Mouse (Mus musculus) liver, postnatal 0 days (tissue): ENCODE data around the gene Fa2h. TPM values are rescaled to one million over a fixed set of nuclear protein-coding genes. Genes with fewer than 3 reads are reported as not detected.

ENCODE experiments used
- ATAC-seq: fragments of 200-750 bp; cut with Nextera tagmentation; 2 replicates; pipeline ENCODE4 v1.8.0; 2017; ENCODE audit warnings: mild to moderate bottlenecking, moderate library complexity
- DNase-seq: peaks from one replicate; pipeline ENCODE4 v3.0.0-alpha.2; 2016
- H3K27ac ChIP-seq: fragments of 300-500 bp; sonication (generic); 2 replicates; pipeline ENCODE4 v1.5.1; 2014; ENCODE audit warnings: antibody characterized with exemption, moderate library complexity, mild to moderate bottlenecking, low read depth
- H3K27me3 ChIP-seq: fragments of 300-500 bp; sonication (generic); 2 replicates; pipeline ENCODE4 v1.6.1; 2014; ENCODE audit warnings: low read length, control low read depth, mixed read lengths; ENCODE audit not compliant: insufficient read depth
- H3K36me3 ChIP-seq: fragments of 300-500 bp; sonication (generic); replicated peaks from 2 replicates; pipeline ENCODE4 v1.6.1; 2014; ENCODE audit warnings: mild to moderate bottlenecking, control low read depth, low read length, moderate library complexity, mixed read lengths; ENCODE audit not compliant: insufficient read depth
- H3K4me1 ChIP-seq: fragments of 300-500 bp; sonication (generic); 2 replicates; pipeline ENCODE4 v1.6.1; 2014; ENCODE audit warnings: antibody characterized with exemption, mild to moderate bottlenecking, control low read depth; ENCODE audit not compliant: insufficient read depth
- H3K4me2 ChIP-seq: fragments of 300-500 bp; sonication (generic); 2 replicates; pipeline ENCODE4 v1.6.1; 2014; ENCODE audit warnings: low read depth, mild to moderate bottlenecking, low read length, moderate library complexity, mixed read lengths
- H3K4me3 ChIP-seq: fragments of 300-500 bp; sonication (generic); 2 replicates; pipeline ENCODE4 v1.5.1; 2014; ENCODE audit warnings: low read depth, low read length
- H3K9ac ChIP-seq: fragments of 300-500 bp; sonication (generic); replicated peaks from 2 replicates; pipeline ENCODE4 v1.6.1; 2014; ENCODE audit warnings: mild to moderate bottlenecking, moderate library complexity
- H3K9me3 ChIP-seq: fragments of 300-500 bp; sonication (generic); 2 replicates; pipeline ENCODE4 v1.6.1; 2016; ENCODE audit warnings: mild to moderate bottlenecking, control low read depth, low read length, mixed read lengths
- CTCF ChIP-seq: sonication (generic); IDR thresholded peaks from 2 replicates; pipeline ENCODE4 v1.5.1; 2016; ENCODE audit warnings: antibody characterized with exemption, low read depth
- EP300 ChIP-seq: IDR thresholded peaks from 2 replicates; pipeline ENCODE4 v1.6.1; 2016; ENCODE audit warnings: antibody characterized with exemption, low read depth, mild to moderate bottlenecking
- WGBS: fragments of 180-500 bp; shearing (Covaris S2); extraction: QIAGEN DNeasy Blood & Tissue Kit; methylation state at CpG from one replicate; pipeline ENCODE4 v1.1.7; 2014; ENCODE audit not compliant: insufficient replicate concordance; 5-methylcytosine and 5-hydroxymethylcytosine counted together
- polyA plus RNA-seq: library from polyadenylated mRNA; unstranded; fragments of >200 nt; fragmentation: Nextera tagmentation; extraction: Ambion mirVana; gene quantifications from 2 replicates; pipeline ENCODE4 v1.2.1, GENCODE M21; 2015

Gene Fa2h
- polyA plus RNA-seq, 1 experiment from 2014 or later = 0.25 TPM

DNA sequence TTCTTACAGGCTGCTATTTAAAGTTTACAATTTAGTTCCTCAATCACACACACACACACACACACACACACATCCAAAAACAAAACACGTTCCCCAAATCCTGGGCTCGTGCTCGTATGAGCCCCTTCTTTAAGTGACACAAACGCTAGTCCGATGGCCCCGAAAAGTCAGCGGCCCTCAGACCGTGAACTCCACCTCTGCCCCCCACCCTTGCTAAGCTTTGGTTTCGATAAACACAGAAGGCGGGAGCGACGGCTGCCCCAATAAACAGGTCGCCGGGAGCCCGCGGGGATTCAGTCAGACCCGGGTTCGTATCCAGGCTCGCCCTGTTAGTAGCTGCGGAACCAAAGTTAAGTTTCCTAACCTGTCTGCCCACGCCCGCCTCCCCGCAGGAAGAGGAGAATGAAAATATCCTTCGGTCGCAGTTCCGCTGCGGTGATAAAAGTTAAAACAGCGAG is 94.2 kb downstream of the Fa2h start:
- Histone ChIP-seq H3K9me3 (no peaks in the 10 kb centered on the region), H3K9ac (peak overlapping the region; percentile 91), H3K27ac (peak overlapping the region; percentile 88), H3K4me2 (peak overlapping the region; percentile 71), H3K4me1 (peaks cover 10% of the 10 kb centered on the region), H3K36me3 (peaks cover 21% of the 10 kb centered on the region), H3K4me3 (peak overlapping the region; percentile 86), H3K27me3 (no peaks in the 10 kb centered on the region)
- WGBS = under 1% methylated on average over 28 of the region's 28 CpGs
- TF ChIP-seq CTCF (no peak), EP300 (no peak)
- ATAC-seq (peak; percentile 15), DNase-seq (peak; percentile 82)

DNA sequence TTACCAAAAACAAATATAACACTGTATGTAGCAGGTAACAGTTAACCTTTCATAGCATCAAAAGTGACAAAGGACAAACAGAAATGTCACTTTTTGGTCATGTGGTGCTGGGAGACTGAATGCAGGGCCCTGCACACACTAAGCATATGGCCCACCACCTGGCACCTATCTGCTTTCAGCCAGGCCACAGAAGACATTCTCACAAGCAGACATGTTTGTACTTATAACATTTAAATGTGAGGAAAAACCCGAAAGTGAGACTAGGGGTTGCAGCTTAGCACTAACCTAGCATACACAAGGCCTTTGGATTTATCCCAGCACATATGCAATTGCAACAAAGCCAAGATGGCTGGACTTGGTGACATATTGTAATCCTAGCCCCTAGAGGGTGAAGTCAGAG is 95.6 kb downstream of the Fa2h start:
- peaks cover 34% of the 10 kb centered on the region for H3K36me3 ChIP-seq

More for the DNA sequence above, 95.6 kb downstream of the Fa2h start:
- H3K27me3 ChIP-seq = no peaks in the 10 kb centered on the region
- no peak for ATAC-seq
- H3K4me2 ChIP-seq = peak overlapping the region; percentile 71
- no peak for DNase-seq
- WGBS = 78% methylated on average over 1 of the region's 1 CpGs
- H3K9ac ChIP-seq = peak overlapping the region; percentile 38; the same call in 1 of the 2 replicates
- H3K4me3 ChIP-seq = peak overlapping the region; percentile 86; the same call in 1 of the 2 replicates
- H3K4me1 ChIP-seq = peaks cover 10% of the 10 kb centered on the region
- H3K9me3 ChIP-seq = no peaks in the 10 kb centered on the region
- no peak overlapping the region for H3K27ac ChIP-seq
- no peak for TF ChIP-seq EP300
- no peak for TF ChIP-seq CTCF

Other genes starting within 250 kb of the Fa2h start
- 10.8 and 13.0 TPM in 2 replicates for gene Glg1, start 134.6 kb downstream of the Fa2h start, polyA plus RNA-seq
- gene Rfwd3, start 93.6 kb downstream of the Fa2h start, polyA plus RNA-seq = 14.5 and 17.6 TPM in 2 replicates
- gene Mlkl, start 55.6 kb downstream of the Fa2h start, polyA plus RNA-seq = 4.7 and 5.2 TPM in 2 replicates
- gene Wdr59, start 128.3 kb upstream of the Fa2h start, polyA plus RNA-seq = 0.77 and 0.92 TPM in 2 replicates
- gene Znrf1, start 142.3 kb upstream of the Fa2h start, polyA plus RNA-seq = 6.3 and 7.2 TPM in 2 replicates
- 0.85 and 1.1 TPM in 2 replicates for gene Ldhd, start 236.6 kb upstream of the Fa2h start, polyA plus RNA-seq
- gene Zfp1, start 249.6 kb upstream of the Fa2h start, polyA plus RNA-seq = 3.8 and 4.0 TPM in 2 replicates